Mouse (Mus musculus): ENCODE results near the gene Sdad1. TPM values are rescaled to one million over a fixed set of nuclear protein-coding genes. Genes with fewer than 3 reads are reported as not detected.

Gene Sdad1
- total RNA-seq, 2 experiments from 2014 or later, result 15.5 to 17.7 TPM

GRCm38 (mm10) chr5:92302149-92302840 lies 8.0 kb downstream of the Sdad1 start:
- intact Hi-C loops (cut with DNase I), result no loop called here
- no peak for TF ChIP-seq CTCF (IDR thresholded peaks at IDR 0.05)

GRCm38 (mm10) chr5:92294525-92294924 lies 15.8 kb downstream of the Sdad1 start:
- Histone ChIP-seq H3K4me3 (no peak overlapping the region), H3K27ac (no peak overlapping the region)
- DNase-seq, result no peak
- TF ChIP-seq CTCF (IDR thresholded peaks at IDR 0.05), result no peak
- intact Hi-C loops (cut with DNase I), result no loop called here

More at GRCm38 (mm10) chr5:92302149-92302840, 8.0 kb downstream of the Sdad1 start:
- Histone ChIP-seq H3K4me3 (no peak overlapping the region), H3K27ac (no peak overlapping the region)
- DNase-seq, result no peak

GRCm38 (mm10) chr5:92291652-92292414 lies 18.4 kb downstream of the Sdad1 start:
- intact Hi-C loops (cut with DNase I), result no loop called here
- H3K4me3 ChIP-seq, result no peak overlapping the region
- no peak overlapping the region for H3K27ac ChIP-seq
- DNase-seq, result no peak
- no peak for TF ChIP-seq CTCF (IDR thresholded peaks at IDR 0.05)

- no peak for TF ChIP-seq CTCF (IDR thresholded peaks at IDR 0.05)
- H3K4me3 ChIP-seq, result no peak overlapping the region
- no peak for DNase-seq
- intact Hi-C loops (cut with DNase I), result no loop called here
- no peak overlapping the region for H3K27ac ChIP-seq
Observed at GRCm38 (mm10) chr5:92287840-92288239, 22.4 kb downstream of the Sdad1 start.

- Histone ChIP-seq H3K27ac (0 out of 2 replicates have a peak overlapping the region, but pooled peaks have one; percentile 3), H3K4me3 (no peak overlapping the region)
- TF ChIP-seq CTCF (IDR thresholded peaks at IDR 0.05), result no peak
- no peak for DNase-seq
- intact Hi-C loops (cut with DNase I), result no loop called here
Observed at GRCm38 (mm10) chr5:92283107-92283506, 27.2 kb downstream of the Sdad1 start.

GRCm38 (mm10) chr5:92282571-92282970 lies 27.7 kb downstream of the Sdad1 start:
- intact Hi-C loops (cut with DNase I), result no loop called here
- Histone ChIP-seq H3K4me3 (no peak overlapping the region), H3K27ac (peak overlapping the region; percentile 3; the same call in 1 of the 2 replicates)
- DNase-seq, result peak; percentile 58
- no peak for TF ChIP-seq CTCF (IDR thresholded peaks at IDR 0.05)

- no peak for TF ChIP-seq CTCF (IDR thresholded peaks at IDR 0.05)
- Histone ChIP-seq H3K27ac (peak overlapping the region; percentile 97; the same call in 1 of the 2 replicates), H3K4me3 (no peak overlapping the region)
- DNase-seq, result peak; percentile 46
- intact Hi-C loops (cut with DNase I), result no loop called here
Observed at GRCm38 (mm10) chr5:92278942-92279537, 31.2 kb downstream of the Sdad1 start.

GRCm38 (mm10) chr5:92277437-92278394 lies 32.6 kb downstream of the Sdad1 start, which contains the start of gene Naaa:
Gene Naaa (minus strand): TSS chr5:92278170.
- intact Hi-C loops (cut with DNase I), result no loop called here
- DNase-seq, result peak; percentile 95
- peak; percentile 68 for TF ChIP-seq CTCF (IDR thresholded peaks at IDR 0.05)
- Histone ChIP-seq H3K27ac (peak within 1 kb of the TSS; percentile 97), H3K4me3 (peak within 1 kb of the TSS; percentile 77)

GRCm38 (mm10) chr5:92270496-92270895 lies 39.8 kb downstream of the Sdad1 start:
- Histone ChIP-seq H3K27ac (no peak overlapping the region), H3K4me3 (no peak overlapping the region)
- intact Hi-C loops (cut with DNase I), result no loop called here
- DNase-seq, result no peak
- no peak for TF ChIP-seq CTCF (IDR thresholded peaks at IDR 0.05)

- intact Hi-C loops (cut with DNase I), result no loop called here
- DNase-seq, result peak; percentile 40
- Histone ChIP-seq H3K27ac (no peak overlapping the region), H3K4me3 (no peak overlapping the region)
- TF ChIP-seq CTCF (IDR thresholded peaks at IDR 0.05), result no peak
Observed at GRCm38 (mm10) chr5:92263761-92264359, 46.4 kb downstream of the Sdad1 start.

- no peak for DNase-seq
- TF ChIP-seq CTCF (IDR thresholded peaks at IDR 0.05), result no peak
- Histone ChIP-seq H3K4me3 (no peak overlapping the region), H3K27ac (no peak overlapping the region)
- intact Hi-C loops (cut with DNase I), result no loop called here
Observed at GRCm38 (mm10) chr5:92262646-92263045, 47.6 kb downstream of the Sdad1 start.
